Mouse (Mus musculus) liver, embryonic 14.5 days (tissue): ENCODE data around the gene Lrrc7.

ENCODE experiments used
- CTCF ChIP-seq: IDR thresholded peaks from 2 replicates; pipeline ENCODE4 v1.5.1; 2016; ENCODE audit warnings: antibody characterized with exemption, low read depth, control low read depth
- EP300 ChIP-seq: IDR thresholded peaks from 2 replicates; pipeline ENCODE4 v1.6.1; 2016; ENCODE audit warnings: antibody characterized with exemption, low read depth

GRCm38 (mm10) chr3:158035866-158036265, 526.2 kb downstream of the Lrrc7 start:
- TF ChIP-seq CTCF (no peak), EP300 (no peak)
